Mouse (Mus musculus) brain, embryonic 14.5 days (tissue): ENCODE results near the gene Fam107a. TPM values are rescaled to one million over a fixed set of nuclear protein-coding genes. Genes with fewer than 3 reads are reported as not detected.

Source experiments
- DNase-seq: peaks from one replicate; pipeline ENCODE4 v3.0.0-alpha.2; 2011; ENCODE audit warnings: low read depth
- CTCF ChIP-seq: fragments of 200-500 bp; IDR thresholded peaks from 2 replicates; pipeline ENCODE4 v1.5.1; 2012; ENCODE audit warnings: inconsistent platforms, mild to moderate bottlenecking, moderate library complexity, borderline replicate concordance; ENCODE audit not compliant: insufficient read depth, insufficient read length; ENCODE audit errors: extremely low read depth
- POLR2A ChIP-seq: fragments of 200-500 bp; IDR thresholded peaks from 2 replicates; pipeline ENCODE4 v1.6.1; 2012; ENCODE audit warnings: mild to moderate bottlenecking, inconsistent platforms, borderline replicate concordance; ENCODE audit not compliant: poor library complexity, insufficient read depth, insufficient read length, severe bottlenecking; ENCODE audit errors: extremely low read depth
- polyA plus RNA-seq: library from polyadenylated mRNA; depleted of rRNA; stranded (reverse); fragments of >200 nt; gene quantifications from 2 replicates; pipeline ENCODE4 v1.2.3, GENCODE M21; 2012; rRNA removed

The Fam107a gene
- polyA plus RNA-seq, 1 experiment = 0.72 TPM

DNA sequence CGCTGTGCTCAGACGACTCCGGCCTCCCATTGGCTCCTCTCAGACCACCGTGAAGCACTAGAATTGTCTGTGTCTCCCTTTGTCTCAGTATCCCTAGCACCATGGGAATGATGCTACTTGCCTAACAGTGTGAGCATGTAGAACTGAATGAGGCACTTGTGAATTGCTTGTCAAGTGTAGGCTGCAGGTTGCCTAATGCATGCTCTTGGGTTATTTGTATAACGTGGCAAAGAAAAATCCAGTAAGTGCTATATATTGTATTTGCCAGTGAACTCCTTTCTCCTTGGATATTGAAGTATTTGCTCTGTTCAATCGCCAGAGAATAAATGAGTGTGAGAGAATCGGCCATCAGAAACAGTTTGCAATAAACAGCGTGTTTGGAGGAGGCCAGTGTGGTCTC, 70.9 kb downstream of the Fam107a start:
- TF ChIP-seq CTCF (no peak), POLR2A (no peak)
- no peak for DNase-seq

Other genes with a start within 250 kb of the Fam107a start
- 23.6 and 24.3 TPM in 2 replicates for gene Rpp14, start 237.7 kb downstream of the Fam107a start, polyA plus RNA-seq
- gene Pxk, start 219.8 kb downstream of the Fam107a start, polyA plus RNA-seq = 55.5 and 62.4 TPM in 2 replicates
- 158 and 181 TPM in 2 replicates for gene Pdhb, start 145.0 kb downstream of the Fam107a start, polyA plus RNA-seq
- gene Kctd6, start 103.9 kb downstream of the Fam107a start, polyA plus RNA-seq = 15.0 and 16.9 TPM in 2 replicates
- gene Acox2, start 58.7 kb downstream of the Fam107a start, polyA plus RNA-seq = not detected in 2 replicates
- gene Oit1, start 60.7 kb upstream of the Fam107a start, polyA plus RNA-seq = 0.07 TPM in 1 of 2 replicates, not detected in the other